Mouse (Mus musculus) liver, adult 2 months (tissue): Measurements from ENCODE around the gene Ormdl1. TPM values are rescaled to one million over a fixed set of nuclear protein-coding genes. Genes with fewer than 3 reads are reported as not detected.
A peak's percentile ranks its signal among the peaks of the same experiment; 100 is the strongest.
"Not testable (repeated sequence)": the region's sequence is repeated elsewhere in the genome, so short reads cannot be mapped to it uniquely, and the experiment has no call there.

Experiments used
- DNase-seq: peaks from one replicate; pipeline ENCODE4 v3.0.0-alpha.2; 2011; ENCODE audit warnings: low read depth, low spot score; ENCODE audit errors: extremely low read depth
- H3K27ac ChIP-seq: fragments of 200-500 bp; replicated peaks from 2 replicates; pipeline ENCODE4 v1.5.1; 2012; ENCODE audit warnings: low read depth, mild to moderate bottlenecking, control low read depth, inconsistent platforms, low read length; ENCODE audit not compliant: insufficient read depth
- H3K27me3 ChIP-seq: fragments of 200-500 bp; 2 replicates; pipeline ENCODE4 v1.6.1; 2012; ENCODE audit warnings: mild to moderate bottlenecking, moderate library complexity, low read length, inconsistent platforms; ENCODE audit not compliant: control insufficient read depth, insufficient read depth
- H3K36me3 ChIP-seq: fragments of 200-500 bp; 2 replicates; pipeline ENCODE4 v1.6.1; 2012; ENCODE audit warnings: low read length, inconsistent platforms; ENCODE audit not compliant: control insufficient read depth, insufficient read depth
- H3K4me1 ChIP-seq: fragments of 200-500 bp; 2 replicates; pipeline ENCODE4 v1.6.1; 2011; ENCODE audit warnings: low read length; ENCODE audit not compliant: control insufficient read depth, insufficient read depth
- H3K4me3 ChIP-seq: fragments of 200-500 bp; 2 replicates; pipeline ENCODE4 v1.5.1; 2011; ENCODE audit warnings: low read depth, mild to moderate bottlenecking, control low read depth, low read length, moderate library complexity; ENCODE audit not compliant: insufficient read depth
- H3K79me2 ChIP-seq: fragments of 200-500 bp; 2 replicates; pipeline ENCODE4 v1.6.1; 2012; ENCODE audit warnings: inconsistent platforms, mild to moderate bottlenecking, low read length, moderate library complexity; ENCODE audit not compliant: control insufficient read depth, insufficient read depth
- H3K9ac ChIP-seq: fragments of 200-500 bp; 2 replicates; pipeline ENCODE4 v1.6.1; 2012; ENCODE audit warnings: low read depth, mild to moderate bottlenecking, control low read depth, inconsistent platforms, low read length
- CTCF ChIP-seq: fragments of 200-500 bp; IDR thresholded peaks from 2 replicates; pipeline ENCODE4 v1.5.1; 2011; ENCODE audit warnings: low read depth, low read length, control low read depth
- POLR2A ChIP-seq: fragments of 200-500 bp; IDR thresholded peaks from 2 replicates; pipeline ENCODE4 v1.6.1; 2011; ENCODE audit warnings: low read length, control low read depth; ENCODE audit not compliant: insufficient read depth; ENCODE audit errors: extremely low read depth
- WGBS: fragments of 180-500 bp; shearing (Covaris S2); methylation state at CpG from one replicate; pipeline ENCODE4 v1.1.7; 2018; 5-methylcytosine and 5-hydroxymethylcytosine counted together
- polyA plus RNA-seq: library from polyadenylated mRNA; depleted of rRNA; stranded (reverse); fragments of >200 nt; gene quantifications from 2 replicates; pipeline ENCODE4 v1.2.3, GENCODE M21; 2012
- total RNA-seq: library from RNA; depleted of rRNA; stranded (reverse); fragments of >200 nt; gene quantifications from 2 replicates; pipeline ENCODE4 v1.2.3, GENCODE M21; 2014

The Ormdl1 gene
- total and polyA plus RNA-seq, 2 experiments, result 9.4 to 45.7 TPM

GRCm38 (mm10) chr1:53324827-53325494, 28.1 kb downstream of the Ormdl1 start:
- Histone ChIP-seq H3K4me1 (no peaks in the 10 kb centered on the region), H3K27ac (no peak overlapping the region), H3K27me3 (no peaks in the 10 kb centered on the region), H3K79me2 (no peaks in the 10 kb centered on the region), H3K4me3 (no peak overlapping the region), H3K9ac (no peak overlapping the region), H3K36me3 (peaks cover 16% of the 10 kb centered on the region)
- TF ChIP-seq CTCF (no peak), POLR2A (no peak)
- WGBS, result 90% methylated on average over 5 of the region's 5 CpGs
- DNase-seq, result no peak

- not testable (repeated sequence) for H3K4me3 ChIP-seq, H3K4me1 ChIP-seq, H3K79me2 ChIP-seq, H3K9ac ChIP-seq, H3K36me3 ChIP-seq, DNase-seq, H3K27me3 ChIP-seq, H3K27ac ChIP-seq
- 41% methylated on average over 5 of the region's 5 CpGs for WGBS
Measured at GRCm38 (mm10) chr1:53333527-53333926, 36.6 kb downstream of the Ormdl1 start.

GRCm38 (mm10) chr1:53335465-53335864, 38.6 kb downstream of the Ormdl1 start:
- Histone ChIP-seq H3K27me3 (no peaks in the 10 kb centered on the region), H3K4me3 (no peak overlapping the region), H3K79me2 (no peaks in the 10 kb centered on the region), H3K9ac (no peak overlapping the region), H3K27ac (no peak overlapping the region), H3K36me3 (no peaks in the 10 kb centered on the region), H3K4me1 (no peaks in the 10 kb centered on the region)
- TF ChIP-seq CTCF (no peak), POLR2A (no peak)
- no peak for DNase-seq

- not testable (repeated sequence) for H3K79me2 ChIP-seq, H3K4me3 ChIP-seq, H3K27ac ChIP-seq, DNase-seq, H3K4me1 ChIP-seq, H3K27me3 ChIP-seq, H3K36me3 ChIP-seq, H3K9ac ChIP-seq
- WGBS, result 52% methylated on average over 2 of the region's 2 CpGs
Measured at GRCm38 (mm10) chr1:53337403-53337802, 40.5 kb downstream of the Ormdl1 start.

GRCm38 (mm10) chr1:53341071-53341470, 44.2 kb downstream of the Ormdl1 start:
- Histone ChIP-seq H3K4me3 (no peak overlapping the region), H3K79me2 (no peaks in the 10 kb centered on the region), H3K27me3 (no peaks in the 10 kb centered on the region), H3K27ac (no peak overlapping the region), H3K4me1 (no peaks in the 10 kb centered on the region), H3K36me3 (peaks cover 17% of the 10 kb centered on the region), H3K9ac (no peak overlapping the region)
- no peak for DNase-seq
- no peak for TF ChIP-seq POLR2A
- TF ChIP-seq CTCF, result no peak
- 97% methylated on average over 2 of the region's 2 CpGs for WGBS

GRCm38 (mm10) chr1:53352327-53353261, 55.7 kb downstream of the Ormdl1 start, which contains the start of the genes Asdurf, Gm28551 and Asnsd1:
Asdurf (minus strand) TSS chr1:53352619.
Gm28551 (minus strand) TSS chr1:53352667.
Asnsd1 (minus strand) TSS chr1:53352752.
- TF ChIP-seq CTCF (no peak), POLR2A (peak; percentile 51; the same call in 1 of the 2 replicates)
- Histone ChIP-seq H3K79me2 (no peaks in the 10 kb centered on the region), H3K9ac (peak within 1 kb of the TSS; percentile 96), H3K36me3 (peaks cover 14% of the 10 kb centered on the region), H3K4me3 (peak within 1 kb of the TSS; percentile 95), H3K27me3 (no peaks in the 10 kb centered on the region), H3K27ac (no peak within 1 kb of the TSS; the same call in 1 of the 2 replicates), H3K4me1 (peaks cover 4% of the 10 kb centered on the region; the same call in 1 of the 2 replicates)
- DNase-seq, result peak; percentile 90
- under 1% methylated on average over 43 of the region's 44 CpGs for WGBS
